Mouse (Mus musculus) Patski (cell line): ENCODE measurements at regions not wholly inside any gene's neighbourhood (a gene's known extent, or its start where the extent isn't known, plus 50 kb on each side); places are given as distances from the start of the nearest gene placed in this dataset.
A peak's percentile ranks its signal among the peaks of the same experiment; 100 is the strongest.

Experiments used
- ATAC-seq: fragments of 100-300 bp; one replicate; pipeline ENCODE4 v1.8.0; 2021
- CTCF ChIA-PET: fragments of 350-600 bp; sonication (Branson Sonifier 250); formaldehyde crosslinking; loops from one replicate; lab custom pipeline; 2022; ENCODE audit warnings: inconsistent platforms; lab: Charles Lee
- POLR2A ChIA-PET: fragments of 350-600 bp; sonication (Branson Sonifier 250); formaldehyde crosslinking; loops from one replicate; lab custom pipeline; 2022; ENCODE audit warnings: antibody characterized with exemption, inconsistent platforms; lab: Charles Lee
- DNase-seq: peaks from one replicate; pipeline ENCODE4 v3.0.0-alpha.2; 2011; ENCODE audit warnings: low read depth, low spot score
- H3K27me3 ChIP-seq: fragments of 371-371 bp; one replicate; pipeline ENCODE4 v1.5.1; 2021
- CTCF ChIP-seq: fragments of 100-300 bp; IDR thresholded peaks from one replicate; pipeline ENCODE4 v1.5.1; 2021
- in situ Hi-C: fragments of 300-500 bp; cut with MboI; formaldehyde crosslinking; loops from 3 replicates; pipeline ENCODE4 v1.11.1; 2018; ENCODE audit warnings: low pct_unique_long_range_greater_than_20kb, mixed read lengths

DNA sequence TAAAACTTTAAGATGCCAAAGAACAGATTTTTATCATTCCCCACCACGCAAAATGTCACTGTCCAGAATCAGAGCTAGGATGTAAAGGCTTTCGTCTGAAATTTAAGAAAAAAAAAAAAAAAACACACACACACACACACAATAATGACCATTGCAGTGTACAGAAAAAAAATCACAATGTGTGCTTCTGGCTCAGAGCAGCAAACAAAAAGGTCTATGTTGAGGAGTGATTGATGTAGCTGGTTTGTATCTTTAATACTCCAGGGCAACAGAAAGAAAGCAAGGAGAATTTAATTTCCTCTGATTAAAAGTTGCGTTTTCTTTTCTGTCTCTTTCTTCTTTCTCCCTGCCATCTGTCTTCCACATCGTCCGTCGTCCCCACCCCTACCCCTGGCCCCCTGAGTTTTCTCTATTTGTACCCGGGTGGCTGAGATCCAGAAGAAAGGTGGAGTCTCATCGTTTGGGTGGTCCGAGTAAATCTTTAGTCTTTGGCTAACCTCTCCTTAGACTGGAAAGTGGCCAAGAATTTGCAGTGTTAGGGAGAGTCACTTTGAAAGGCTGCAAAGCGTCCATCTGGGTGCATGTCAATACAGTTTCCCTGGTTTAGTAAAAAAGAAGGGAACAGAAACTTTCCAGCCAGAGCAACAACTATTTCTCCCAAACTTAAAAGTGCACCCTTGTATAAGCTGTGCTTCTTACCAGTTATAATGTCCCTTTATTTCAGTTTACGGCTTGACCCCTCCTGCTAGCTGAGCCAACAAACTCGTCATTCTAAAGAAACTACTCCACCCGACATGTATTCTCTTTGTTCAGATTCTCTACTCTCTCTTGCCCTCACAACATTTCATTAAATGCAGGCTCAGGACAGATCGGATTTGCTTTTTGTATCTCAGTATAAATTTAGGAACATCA, 199.6 kb upstream of the Cxadr start:
- in situ Hi-C loops = no loop called here
- ChIA-PET POLR2A (no interaction called here), CTCF (no interaction called here)
- DNase-seq (no peak), ATAC-seq (no peak)
- no peak for TF ChIP-seq CTCF
- peaks cover 44% of the 10 kb centered on the region for H3K27me3 ChIP-seq

DNA sequence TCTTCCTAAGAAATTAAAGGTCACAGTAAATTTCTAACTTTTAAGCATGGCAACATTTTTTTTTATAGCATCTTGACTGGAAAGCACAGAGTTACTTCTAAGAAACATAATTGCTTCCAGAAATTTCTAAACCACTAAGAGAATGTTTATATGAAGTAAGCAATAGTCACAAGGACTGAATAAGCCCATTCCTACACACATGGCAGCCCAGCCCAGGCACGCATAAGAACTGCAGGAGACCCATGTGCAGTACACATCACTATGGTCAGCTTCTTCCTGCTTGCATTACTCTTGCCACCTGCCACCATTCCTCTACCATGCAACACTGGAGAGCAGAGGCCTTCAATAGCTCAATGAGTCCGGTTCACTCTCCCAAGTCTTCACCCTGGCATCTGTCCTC, 201.4 kb upstream of the Cxadr start:
- ChIA-PET POLR2A (no interaction called here), CTCF (no interaction called here)
- DNase-seq (no peak), ATAC-seq (no peak)
- peaks cover 41% of the 10 kb centered on the region for H3K27me3 ChIP-seq
- in situ Hi-C loops = no loop called here
- no peak for TF ChIP-seq CTCF

DNA sequence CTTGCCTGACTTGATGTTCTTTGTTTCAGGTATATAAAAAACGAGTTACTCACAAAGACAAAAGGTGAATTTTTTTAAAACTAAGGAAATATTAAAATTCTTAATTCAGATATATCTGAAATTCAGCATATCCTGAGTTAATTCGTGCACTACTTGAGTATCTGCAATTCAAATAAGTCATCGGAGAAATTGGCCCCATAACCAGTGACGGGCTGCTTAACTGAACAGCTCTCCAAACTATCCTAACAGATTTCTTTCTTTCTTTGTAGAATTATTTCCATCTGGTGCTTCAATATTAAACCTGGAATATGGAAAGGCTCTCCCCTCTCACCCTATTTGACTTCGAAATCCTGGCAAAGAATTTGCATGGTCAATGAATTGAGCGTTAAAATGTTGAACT, 202.2 kb upstream of the Cxadr start:
- H3K27me3 ChIP-seq = peaks cover 38% of the 10 kb centered on the region
- no peak for DNase-seq

DNA sequence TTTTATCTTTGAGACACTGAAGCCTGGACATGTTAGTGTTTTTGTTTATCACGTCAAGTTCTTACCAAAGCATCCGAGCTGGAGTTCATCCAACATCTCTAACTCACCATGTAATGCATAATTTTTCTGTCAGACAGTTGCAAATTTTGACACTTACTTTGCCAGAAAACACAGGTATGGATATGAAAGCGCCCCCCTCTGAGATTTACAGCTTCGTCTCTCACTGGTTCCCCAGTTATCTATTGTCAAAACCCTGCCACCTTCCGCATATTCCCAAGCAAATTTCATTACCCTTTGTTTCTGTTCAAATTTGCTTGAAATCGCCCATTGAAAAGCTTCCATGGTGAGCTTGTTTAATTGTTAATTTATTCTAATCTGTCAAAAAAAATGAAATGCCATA, 202.7 kb upstream of the Cxadr start:
- in situ Hi-C loops = no loop called here
- no peak for TF ChIP-seq CTCF
- peaks cover 35% of the 10 kb centered on the region for H3K27me3 ChIP-seq
- no peak for DNase-seq
- ChIA-PET CTCF (no interaction called here), POLR2A (no interaction called here)
- no peak for ATAC-seq

More for the DNA sequence above, 202.2 kb upstream of the Cxadr start:
- POLR2A ChIA-PET = no interaction called here
- CTCF ChIA-PET = no interaction called here
- in situ Hi-C loops = no loop called here
- no peak for TF ChIP-seq CTCF
- no peak for ATAC-seq

DNA sequence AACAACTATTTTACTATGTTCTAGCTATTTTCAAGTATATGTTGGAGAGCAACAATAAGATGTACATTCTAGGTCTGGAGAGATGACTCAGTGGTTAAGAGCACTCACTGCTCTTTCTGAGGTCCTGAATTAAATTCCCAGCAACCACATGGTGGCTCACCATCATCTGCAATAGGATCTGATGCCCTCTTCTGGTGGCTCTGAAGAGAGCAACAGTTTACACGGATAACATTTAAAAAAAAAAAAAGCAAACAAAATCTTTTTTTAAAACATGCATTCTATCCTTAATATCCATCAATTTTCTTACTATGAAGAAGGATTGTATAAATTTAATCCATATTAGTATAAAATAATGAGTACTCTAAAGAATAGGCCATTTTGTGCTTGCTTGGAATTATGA, 204.7 kb upstream of the Cxadr start:
- ATAC-seq (no peak), DNase-seq (no peak)
- in situ Hi-C loops = no loop called here
- CTCF ChIA-PET = no interaction called here
- peaks cover 33% of the 10 kb centered on the region for H3K27me3 ChIP-seq
- POLR2A ChIA-PET = no interaction called here
- TF ChIP-seq CTCF = peak; percentile 42

DNA sequence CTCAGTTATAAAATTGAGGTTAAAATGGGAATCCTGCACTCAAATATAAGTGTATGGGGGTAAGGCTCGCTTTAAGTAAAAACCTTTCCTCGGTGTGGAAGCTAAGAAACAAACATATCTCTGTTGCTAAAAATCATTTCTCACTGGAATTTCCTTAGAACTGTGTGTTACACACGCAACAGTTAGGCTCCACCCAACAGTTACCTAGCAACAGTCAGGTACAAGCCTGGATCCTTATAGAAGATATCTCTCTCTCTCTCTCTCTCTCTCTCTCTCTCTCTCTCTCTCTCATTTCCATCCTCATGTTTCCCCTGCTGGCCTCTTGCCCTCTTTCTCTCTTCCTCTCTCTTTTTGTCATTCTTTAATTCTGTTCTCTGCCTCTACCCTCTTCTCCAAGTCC, 211.1 kb upstream of the Cxadr start:
- TF ChIP-seq CTCF = no peak

DNA sequence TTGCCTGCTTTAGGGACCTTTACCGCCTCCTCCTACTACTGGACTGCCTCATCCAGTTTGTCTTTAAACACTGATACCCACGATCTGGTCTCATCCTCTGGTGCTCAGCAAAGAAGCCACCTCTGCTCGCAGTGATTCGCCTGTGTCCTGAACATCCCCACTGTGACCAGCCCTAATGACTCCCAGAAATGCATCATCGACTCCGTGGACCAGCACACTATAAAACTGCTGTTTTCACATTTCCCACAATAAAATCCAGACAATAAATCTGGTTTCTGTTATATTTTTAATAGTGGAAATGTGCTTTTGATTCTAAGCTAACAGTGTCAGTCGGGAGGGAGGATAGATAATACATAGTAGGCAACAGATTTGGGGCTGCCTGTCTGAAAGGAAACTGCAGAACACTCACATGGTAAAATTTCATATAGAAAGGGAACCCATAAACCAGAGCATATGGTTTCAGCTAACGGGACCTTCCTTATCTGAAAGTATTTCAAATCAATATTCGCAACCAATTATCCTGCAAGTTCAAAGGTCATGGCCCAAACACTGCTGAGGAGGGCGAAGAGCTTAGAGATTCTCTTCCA, 233.7 kb upstream of the Cxadr start:
- in situ Hi-C loops = no loop called here
- no peak for TF ChIP-seq CTCF
- POLR2A ChIA-PET = interaction anchor here (0.7 kb wide), 1 partner anchor 16 kb away, joined by 3 read pairs; no protein-coding TSS in a partner anchor
- H3K27me3 ChIP-seq = peaks cover 13% of the 10 kb centered on the region
- CTCF ChIA-PET = no interaction called here
- ATAC-seq = no peak
- no peak for DNase-seq

More for the DNA sequence above, 211.1 kb upstream of the Cxadr start:
- DNase-seq (no peak), ATAC-seq (no peak)
- CTCF ChIA-PET = no interaction called here
- POLR2A ChIA-PET = no interaction called here
- H3K27me3 ChIP-seq = peaks cover 9% of the 10 kb centered on the region
- in situ Hi-C loops = no loop called here

DNA sequence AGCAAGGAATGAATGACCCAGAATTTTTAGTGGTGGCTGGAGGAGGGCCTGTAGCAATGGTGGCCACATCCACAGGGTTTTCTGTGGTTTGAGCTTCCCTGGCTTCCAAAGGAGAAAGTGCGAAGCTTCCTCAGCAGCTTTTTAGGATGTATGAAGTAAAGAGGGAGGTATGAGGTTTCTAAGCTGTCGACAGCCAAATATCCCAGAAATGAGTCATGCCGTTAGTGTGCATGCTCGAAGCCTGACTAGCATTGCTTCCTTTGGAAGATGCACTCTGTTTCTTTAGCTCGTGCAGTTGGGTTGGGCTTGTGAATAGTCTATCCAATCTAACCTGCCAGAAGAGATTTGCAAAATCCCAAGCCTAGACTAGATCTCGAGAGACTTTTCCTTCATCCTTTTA, 240.8 kb upstream of the Cxadr start:
- ChIA-PET POLR2A (no interaction called here), CTCF (no interaction called here)
- in situ Hi-C loops = no loop called here
- no peak for DNase-seq
- no peak for TF ChIP-seq CTCF
- ATAC-seq = peak; percentile 51
- H3K27me3 ChIP-seq = peaks cover 4% of the 10 kb centered on the region

DNA sequence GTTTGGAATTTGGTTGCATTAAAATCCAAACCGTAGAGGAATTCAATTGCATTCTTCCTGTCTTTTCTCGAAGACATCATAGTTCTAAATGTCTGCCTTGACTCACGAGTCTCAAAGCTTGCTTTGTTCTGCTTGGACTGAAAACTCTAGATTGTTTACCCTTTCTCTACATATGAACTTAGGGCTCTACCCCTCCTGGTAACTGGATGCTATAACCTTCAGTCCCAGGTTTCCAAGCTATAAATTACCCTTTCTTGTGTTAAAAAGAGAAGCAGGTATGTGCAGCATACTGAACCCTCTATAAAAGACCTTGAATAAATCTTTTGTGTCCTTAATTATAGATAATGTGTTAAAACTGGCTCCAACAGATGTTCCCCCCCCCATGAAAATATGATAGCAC, 243.7 kb upstream of the Cxadr start:
- H3K27me3 ChIP-seq = no peaks in the 10 kb centered on the region
- TF ChIP-seq CTCF = no peak
- DNase-seq (no peak), ATAC-seq (no peak)
- ChIA-PET CTCF (no interaction called here), POLR2A (no interaction called here)
- in situ Hi-C loops = no loop called here

DNA sequence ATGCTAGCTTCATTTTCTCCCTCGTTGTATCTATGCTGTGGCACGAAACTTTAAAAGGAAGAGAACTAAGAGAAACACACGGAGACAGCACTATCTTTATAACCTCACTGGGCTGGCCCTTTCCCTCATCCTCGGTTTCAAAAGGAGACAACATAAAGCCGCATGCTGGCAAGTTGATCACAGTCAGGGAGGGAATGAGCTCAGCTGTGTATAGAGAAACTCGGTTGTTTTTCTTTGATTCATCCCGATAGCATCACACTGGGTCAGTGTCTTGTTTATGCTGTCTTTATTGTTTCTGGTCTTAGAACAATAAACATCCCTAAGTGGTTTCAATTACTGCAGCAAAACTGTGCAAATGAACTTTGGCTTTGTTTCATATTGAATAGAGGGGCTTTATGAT, 249.2 kb upstream of the Cxadr start:
- ChIA-PET POLR2A (interaction anchor here (0.5 kb wide), 1 partner anchor 15 kb away, joined by 3 read pairs; no protein-coding TSS in a partner anchor), CTCF (no interaction called here)
- DNase-seq (no peak), ATAC-seq (no peak)
- no peaks in the 10 kb centered on the region for H3K27me3 ChIP-seq
- TF ChIP-seq CTCF = no peak
- in situ Hi-C loops = no loop called here
